Mouse (Mus musculus) megakaryocyte progenitor cell, adult 5-6 weeks (primary cell): ENCODE measurements around the gene Wnt7a. TPM values are rescaled to one million over a fixed set of nuclear protein-coding genes. Genes with fewer than 3 reads are reported as not detected.

Experiments used
- ATAC-seq: replicated peaks from 2 replicates; pipeline ENCODE4 v1.8.0; 2016; ENCODE audit warnings: mild to moderate bottlenecking, moderate TSS enrichment, inconsistent platforms; ENCODE audit not compliant: poor library complexity
- total RNA-seq, 2 experiments: library from RNA; stranded (forward) in 1 of 2; stranded (reverse) in 1 of 2; fragments of 157-497, 149-512 nt in 1 of 2; fragments of 200-1000 nt in 1 of 2; gene quantifications; 2 replicates each; pipeline versions ENCODE4 v1.2.3 to v1.2.4; 2015 to 2017

Gene Wnt7a
- total RNA-seq, 2 experiments from 2014 or later: not detected

- no peak for ATAC-seq
These were observed 22.0 kb downstream of the Wnt7a start for GRCm38 (mm10) chr6:91389141-91389540.

- no peak for ATAC-seq
These were observed 26.7 kb downstream of the Wnt7a start for GRCm38 (mm10) chr6:91384415-91384814.

- no peak for ATAC-seq
These were observed 27.3 kb downstream of the Wnt7a start for GRCm38 (mm10) chr6:91383871-91384270.

- ATAC-seq: no peak
These were observed 27.9 kb downstream of the Wnt7a start for GRCm38 (mm10) chr6:91383303-91383702.

GRCm38 (mm10) chr6:91379871-91380270 lies 31.3 kb downstream of the Wnt7a start:
- no peak for ATAC-seq

GRCm38 (mm10) chr6:91379266-91379665 lies 31.9 kb downstream of the Wnt7a start:
- ATAC-seq: no peak

- no peak for ATAC-seq
These were observed 38.2 kb downstream of the Wnt7a start for GRCm38 (mm10) chr6:91372977-91373376.

- ATAC-seq: no peak
These were observed 38.6 kb downstream of the Wnt7a start for GRCm38 (mm10) chr6:91372586-91372971.

GRCm38 (mm10) chr6:91371912-91372585 lies 39.1 kb downstream of the Wnt7a start:
- ATAC-seq: no peak

- no peak for ATAC-seq
These were observed 44.4 kb downstream of the Wnt7a start for GRCm38 (mm10) chr6:91366781-91367180.

GRCm38 (mm10) chr6:91365480-91365879 lies 45.7 kb downstream of the Wnt7a start:
- no peak for ATAC-seq

GRCm38 (mm10) chr6:91362756-91363155 lies 48.4 kb downstream of the Wnt7a start:
- no peak for ATAC-seq

GRCm38 (mm10) chr6:91360998-91361397 lies 50.2 kb downstream of the Wnt7a start:
- ATAC-seq: no peak

GRCm38 (mm10) chr6:91360371-91360690 lies 50.8 kb downstream of the Wnt7a start:
- no peak for ATAC-seq

- ATAC-seq: no peak
These were observed 51.3 kb downstream of the Wnt7a start for GRCm38 (mm10) chr6:91359672-91360370.

- no peak for ATAC-seq
These were observed 52.1 kb downstream of the Wnt7a start for GRCm38 (mm10) chr6:91358866-91359656.

GRCm38 (mm10) chr6:91358394-91358793 lies 52.8 kb downstream of the Wnt7a start:
- ATAC-seq: no peak

GRCm38 (mm10) chr6:91357238-91357876 lies 53.8 kb downstream of the Wnt7a start:
- no peak for ATAC-seq

GRCm38 (mm10) chr6:91349620-91350019 lies 61.5 kb downstream of the Wnt7a start:
- ATAC-seq: no peak

- no peak for ATAC-seq
These were observed 63.4 kb downstream of the Wnt7a start for GRCm38 (mm10) chr6:91347721-91348120.

GRCm38 (mm10) chr6:91346906-91347156 lies 64.3 kb downstream of the Wnt7a start:
- no peak for ATAC-seq
